Mouse (Mus musculus) adipocyte (in vitro differentiated cells): ENCODE measurements around the gene Defa25.
"Not testable (repeated sequence)": the region's sequence is repeated elsewhere in the genome, so short reads cannot be mapped to it uniquely, and the experiment has no call there.

ENCODE experiments used
- DNase-seq: peaks from one replicate; pipeline ENCODE4 v3.0.0-alpha.2; 2016; ENCODE audit warnings: low spot score

Defa25 gene

GRCm38 (mm10) chr8:21084142-21084541 lies at the start of gene Defa25:
Gene Defa25 (plus strand): TSS chr8:21084442.
- not testable (repeated sequence) for DNase-seq

- DNase-seq, result not testable (repeated sequence)
Observed at GRCm38 (mm10) chr8:21054747-21055146, 29.5 kb upstream of the Defa25 start, which contains the start of gene Defa23. Gene Defa23 (plus strand): TSS chr8:21055047.

GRCm38 (mm10) chr8:21064738-21065137 lies 19.5 kb upstream of the Defa25 start, which contains the start of gene Defa35:
Gene Defa35 (plus strand): TSS chr8:21065038.
- not testable (repeated sequence) for DNase-seq

GRCm38 (mm10) chr8:21093106-21093505 lies 8.9 kb downstream of the Defa25 start:
- DNase-seq, result no peak

- not testable (repeated sequence) for DNase-seq
Observed at GRCm38 (mm10) chr8:21095950-21096349, 11.7 kb downstream of the Defa25 start, which contains the start of gene Gm14851. Gene Gm14851 (minus strand): TSS chr8:21096050.

- not testable (repeated sequence) for DNase-seq
Observed at GRCm38 (mm10) chr8:21134342-21134741, 50.1 kb downstream of the Defa25 start, which contains the start of gene Defa30. Gene Defa30 (plus strand): TSS chr8:21134642.
